Mouse (Mus musculus) lung, postnatal 10 days (tissue): Measurements from ENCODE around the gene Mcemp1.

Source experiments
- DNase-seq: peaks from one replicate; pipeline ENCODE4 v3.0.0; 2021

Mcemp1 gene

GRCm38 (mm10) chr8:3665507-3665906 is at the start of gene Mcemp1:
TSS of gene Mcemp1 (plus strand) at chr8:3665754.
- no peak for DNase-seq

GRCm38 (mm10) chr8:3621199-3621970 is 44.2 kb upstream of the Mcemp1 start, which contains the start of the genes Xab2 and Pet100:
TSS of gene Xab2 (minus strand) at chr8:3621316.
TSS of gene Pet100 (plus strand) at chr8:3621548.
- DNase-seq, result peak; percentile 99

GRCm38 (mm10) chr8:3622119-3622518 is 43.4 kb upstream of the Mcemp1 start:
- no peak for DNase-seq

- no peak for DNase-seq
Measured at GRCm38 (mm10) chr8:3625445-3625844, 40.1 kb upstream of the Mcemp1 start, which contains the start of gene Pcp2. TSS of gene Pcp2 (minus strand) at chr8:3625545.

GRCm38 (mm10) chr8:3626971-3627370 is 38.6 kb upstream of the Mcemp1 start:
- no peak for DNase-seq

GRCm38 (mm10) chr8:3628014-3628413 is 37.5 kb upstream of the Mcemp1 start:
- DNase-seq, result peak; percentile 56

GRCm38 (mm10) chr8:3630647-3631477 is 34.7 kb upstream of the Mcemp1 start, which contains the start of gene Stxbp2:
TSS of gene Stxbp2 (plus strand) at chr8:3630955.
- DNase-seq, result peak; percentile 82

GRCm38 (mm10) chr8:3631478-3631875 is 34.1 kb upstream of the Mcemp1 start:
- peak; percentile 46 for DNase-seq

- DNase-seq, result peak; percentile 79
Measured at GRCm38 (mm10) chr8:3645804-3646203, 19.8 kb upstream of the Mcemp1 start.

- DNase-seq, result peak; percentile 21
Measured at GRCm38 (mm10) chr8:3646824-3647531, 18.6 kb upstream of the Mcemp1 start.

- DNase-seq, result no peak
Measured at GRCm38 (mm10) chr8:3647561-3647960, 18.0 kb upstream of the Mcemp1 start.

- DNase-seq, result no peak
Measured at GRCm38 (mm10) chr8:3648268-3648667, 17.3 kb upstream of the Mcemp1 start.

- no peak for DNase-seq
Measured at GRCm38 (mm10) chr8:3648990-3649389, 16.6 kb upstream of the Mcemp1 start.

GRCm38 (mm10) chr8:3652845-3653244 is 12.7 kb upstream of the Mcemp1 start:
- no peak for DNase-seq

GRCm38 (mm10) chr8:3654726-3655508 is 10.6 kb upstream of the Mcemp1 start:
- no peak for DNase-seq

- no peak for DNase-seq
Measured at GRCm38 (mm10) chr8:3655526-3655925, 10.0 kb upstream of the Mcemp1 start, which contains the start of gene Retn. TSS of gene Retn (plus strand) at chr8:3655770.

GRCm38 (mm10) chr8:3656725-3657381 is 8.7 kb upstream of the Mcemp1 start:
- DNase-seq, result no peak

- no peak for DNase-seq
Measured at GRCm38 (mm10) chr8:3660889-3661288, 4.7 kb upstream of the Mcemp1 start.

- DNase-seq, result no peak
Measured at GRCm38 (mm10) chr8:3664405-3664804, 1.1 kb upstream of the Mcemp1 start.

GRCm38 (mm10) chr8:3670388-3670787 is 4.8 kb downstream of the Mcemp1 start:
- DNase-seq, result peak; percentile 58

- DNase-seq, result peak; percentile 87
Measured at GRCm38 (mm10) chr8:3671980-3672491, 6.5 kb downstream of the Mcemp1 start, which contains the start of gene Fcor. TSS of gene Fcor (minus strand) at chr8:3672362.
